Mouse (Mus musculus) lung, postnatal 10 days (tissue): ENCODE measurements around the gene Mpzl1.
"Not testable (repeated sequence)": the region's sequence is repeated elsewhere in the genome, so short reads cannot be mapped to it uniquely, and the experiment has no call there.

Experiments used
- DNase-seq: peaks from one replicate; pipeline ENCODE4 v3.0.0; 2021

The Mpzl1 gene

GRCm38 (mm10) chr1:165634151-165634884, at the start of gene Mpzl1:
Gene Mpzl1, minus strand, starts transcription at chr1:165634538.
- DNase-seq, result peak; percentile 99

DNA sequence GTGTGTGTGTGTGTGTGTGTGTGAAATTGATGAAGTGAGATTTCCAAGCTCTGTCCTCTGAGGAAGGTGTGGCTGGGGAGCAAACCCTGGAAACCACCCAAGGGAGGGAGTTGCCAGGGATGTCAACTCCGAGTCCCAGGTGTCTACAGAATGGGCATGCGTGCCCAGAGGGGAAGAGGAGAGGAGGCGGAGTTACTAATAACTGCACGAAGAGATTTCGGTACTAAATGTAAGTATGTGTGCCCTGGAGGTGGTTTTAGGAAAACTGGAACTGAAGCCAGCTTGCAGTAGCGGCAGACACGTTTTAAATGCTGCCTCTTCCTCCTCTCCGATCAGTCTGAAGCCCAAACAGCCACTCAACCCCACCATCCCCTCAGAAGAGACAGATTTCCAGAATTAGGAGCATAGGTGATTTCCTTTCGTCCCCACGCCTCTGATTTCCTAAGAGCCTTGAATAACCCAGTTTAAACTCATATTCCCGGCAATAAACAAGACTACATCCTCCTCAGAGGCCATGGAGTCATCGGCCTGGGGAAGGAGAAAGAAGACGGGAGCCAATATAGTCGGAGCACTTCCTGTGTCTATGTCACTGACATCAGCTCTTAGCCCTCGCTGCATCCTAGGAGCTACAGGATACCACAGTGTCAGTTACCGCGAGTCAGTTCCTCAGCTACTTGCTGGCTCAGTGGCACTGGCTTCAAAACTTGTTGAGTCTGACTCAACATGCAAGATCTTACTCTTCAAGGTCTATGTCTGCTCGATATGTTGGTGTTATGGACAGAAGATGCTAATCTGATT, 47.9 kb upstream of the Mpzl1 start:
- peak; percentile 46 for DNase-seq

- DNase-seq, result peak; percentile 47
Measured at GRCm38 (mm10) chr1:165681045-165681794, 46.9 kb upstream of the Mpzl1 start.

- DNase-seq, result not testable (repeated sequence)
Measured at GRCm38 (mm10) chr1:165680086-165680485, 45.7 kb upstream of the Mpzl1 start.

- DNase-seq, result peak; percentile 54
Measured at GRCm38 (mm10) chr1:165679618-165679997, 45.3 kb upstream of the Mpzl1 start.

GRCm38 (mm10) chr1:165678861-165679617, 44.7 kb upstream of the Mpzl1 start:
- DNase-seq, result no peak

DNA sequence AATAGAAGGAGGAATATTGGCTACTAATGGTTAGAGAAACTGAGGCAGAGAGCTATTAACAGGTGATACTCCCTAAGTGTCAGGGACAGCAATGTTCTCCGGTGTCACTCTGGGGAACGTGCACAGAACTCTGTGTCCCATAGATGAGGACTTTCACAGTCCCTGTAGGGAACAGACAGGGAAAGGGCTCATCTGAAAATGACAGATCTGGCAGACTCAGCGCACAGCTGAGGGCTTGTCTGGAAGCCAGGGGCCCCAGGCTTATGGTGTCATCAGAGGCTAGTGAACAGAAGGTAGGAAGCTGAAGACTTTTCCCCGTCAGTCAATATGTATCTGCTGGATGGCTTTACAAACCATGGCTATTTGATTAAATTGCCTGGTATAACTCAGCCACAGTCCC, 43.2 kb upstream of the Mpzl1 start:
- no peak for DNase-seq

DNA sequence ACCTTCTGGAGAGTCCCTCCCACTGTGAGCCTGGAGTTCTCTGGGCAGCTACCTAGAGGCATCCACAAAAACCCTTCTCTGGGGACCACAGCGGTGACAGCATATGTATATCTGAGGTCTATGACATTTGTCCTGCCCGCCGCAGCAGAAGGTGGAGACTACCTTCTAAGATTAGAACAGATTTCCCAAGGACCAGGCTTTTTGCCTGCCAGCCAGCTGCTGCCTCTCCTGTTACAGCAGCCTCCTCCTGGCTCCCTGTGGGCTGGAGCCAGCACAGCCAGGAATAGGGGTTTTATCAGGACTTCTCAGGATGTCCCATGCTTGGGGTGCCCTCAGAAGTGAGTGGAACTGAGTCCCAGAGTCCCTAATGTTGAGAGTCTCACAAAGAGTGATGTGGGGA, 42.7 kb upstream of the Mpzl1 start:
- DNase-seq, result no peak

- no peak for DNase-seq
Measured at GRCm38 (mm10) chr1:165675167-165675566, 40.8 kb upstream of the Mpzl1 start.

- DNase-seq, result no peak
Measured at GRCm38 (mm10) chr1:165672355-165672754, 38.0 kb upstream of the Mpzl1 start.

- DNase-seq, result no peak
Measured at GRCm38 (mm10) chr1:165670056-165670455, 35.7 kb upstream of the Mpzl1 start.

DNA sequence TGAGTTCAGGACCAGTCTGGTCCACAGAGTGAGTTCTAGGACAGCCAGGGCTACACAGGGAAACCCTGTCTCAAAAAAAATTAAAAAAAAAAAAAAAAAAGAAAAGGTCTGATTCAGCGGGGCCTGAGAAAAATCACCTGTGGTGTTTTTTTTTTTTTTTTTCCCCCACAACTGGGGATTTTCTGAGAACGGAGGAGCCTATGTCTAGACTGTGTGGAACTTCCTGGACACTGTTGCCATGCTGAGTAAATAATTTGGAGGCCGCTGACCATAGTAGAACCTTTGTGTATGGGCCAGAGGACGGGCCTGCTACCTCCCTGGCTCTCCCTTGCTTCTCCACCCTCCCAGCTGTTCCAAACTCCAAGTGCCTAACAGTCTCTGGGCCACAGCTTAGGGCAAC, 34.6 kb upstream of the Mpzl1 start:
- DNase-seq, result no peak

DNA sequence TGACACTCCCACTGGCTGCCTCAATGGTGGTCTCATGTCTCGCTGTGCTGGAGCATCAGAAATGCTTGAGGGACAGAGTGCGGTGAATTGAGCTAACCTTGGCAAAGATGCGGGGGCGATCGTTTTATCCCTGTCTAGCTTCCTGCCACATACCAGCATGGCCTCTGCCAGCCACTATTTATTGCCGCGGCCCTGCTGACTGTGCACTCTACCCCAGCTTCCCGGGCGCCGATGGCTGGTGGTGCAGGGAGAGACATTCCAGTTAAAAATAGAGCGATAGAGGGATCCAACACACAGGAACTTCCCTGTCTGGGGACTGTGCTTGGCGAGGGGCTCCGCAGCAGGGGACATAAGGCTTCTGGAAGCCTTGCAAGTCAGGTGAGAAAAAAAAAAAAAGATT, 33.0 kb upstream of the Mpzl1 start:
- DNase-seq, result no peak

DNA sequence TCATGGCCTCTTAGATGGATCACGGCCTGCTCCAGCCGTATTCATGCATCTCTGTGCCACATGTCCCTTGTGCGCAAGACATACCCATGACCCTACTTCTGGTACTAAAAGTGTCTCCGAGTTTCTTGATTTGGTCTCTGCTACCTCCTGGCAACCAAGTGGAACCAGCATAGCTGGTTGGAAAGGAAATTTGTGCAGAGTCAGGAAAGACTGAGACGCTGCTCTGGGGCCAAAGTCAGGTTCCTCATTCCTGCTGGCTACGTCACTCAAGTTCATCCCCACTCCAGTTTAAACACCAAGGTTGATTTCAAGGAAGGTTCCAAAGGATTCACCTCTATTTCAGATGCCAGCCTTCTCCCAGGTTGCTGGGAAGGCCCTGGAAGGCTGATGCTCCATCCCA, 32.6 kb upstream of the Mpzl1 start:
- DNase-seq, result no peak

DNA sequence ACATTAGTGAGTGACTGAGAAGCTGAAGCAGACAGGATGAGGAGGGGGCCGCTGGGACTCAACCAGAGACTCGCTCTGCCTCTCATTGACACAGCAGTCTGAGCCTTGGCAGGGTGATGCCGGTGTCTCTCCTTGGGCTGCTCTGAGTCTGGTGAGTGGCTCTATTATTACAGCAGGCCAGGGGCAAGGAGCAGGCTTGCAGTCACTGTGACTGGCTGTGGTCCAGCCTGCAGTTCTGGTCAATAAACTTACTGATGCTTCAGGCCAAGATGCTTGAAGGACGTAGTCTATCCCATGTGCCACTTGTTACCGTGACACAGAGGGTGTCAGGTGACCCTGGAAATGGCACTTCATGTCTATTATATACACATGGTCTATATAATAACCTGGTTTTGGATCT, 31.4 kb upstream of the Mpzl1 start:
- no peak for DNase-seq

- DNase-seq, result no peak
Measured at GRCm38 (mm10) chr1:165663277-165663676, 28.9 kb upstream of the Mpzl1 start.

- no peak for DNase-seq
Measured at GRCm38 (mm10) chr1:165662426-165663192, 28.3 kb upstream of the Mpzl1 start.

- DNase-seq, result no peak
Measured at GRCm38 (mm10) chr1:165661725-165662124, 27.4 kb upstream of the Mpzl1 start.

- no peak for DNase-seq
Measured at GRCm38 (mm10) chr1:165661191-165661590, 26.9 kb upstream of the Mpzl1 start.

- DNase-seq, result peak; percentile 81
Measured at GRCm38 (mm10) chr1:165660774-165661173, 26.4 kb upstream of the Mpzl1 start.

DNA sequence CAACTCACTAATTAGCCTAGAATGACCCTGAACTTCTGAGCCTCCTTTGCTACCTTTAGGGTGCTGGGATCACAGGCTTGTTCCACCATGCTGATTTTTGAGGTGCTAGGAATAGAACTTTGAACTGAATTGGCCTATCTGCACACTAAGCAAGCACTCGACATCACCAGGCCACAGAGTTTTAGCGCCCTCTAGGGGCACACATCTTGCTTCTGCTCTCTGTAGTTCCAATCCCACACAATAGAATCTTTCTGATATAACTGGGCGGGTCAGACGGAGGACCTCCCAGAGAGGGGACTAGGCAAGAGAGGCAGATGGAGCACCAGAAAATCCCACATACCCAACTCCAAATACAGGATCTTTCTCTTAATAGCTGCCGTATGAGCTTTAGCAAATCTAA, 24.3 kb upstream of the Mpzl1 start:
- DNase-seq, result peak; percentile 89

- peak; percentile 45 for DNase-seq
Measured at GRCm38 (mm10) chr1:165655482-165655881, 21.1 kb upstream of the Mpzl1 start.
